ENCODE assay signal across 20 mouse cellular contexts in genomic region chr4:148052976-148053375, GRCm38 (mm10). TPM values are rescaled to one million over a fixed set of nuclear protein-coding genes. Genes with fewer than 3 reads are reported as not detected.
DNase-seq lines count a peak whose midpoint lies in the region; ATAC-seq lines count a peak whose summit lies in the region.
"Had no signal": no experiment of that assay in that cellular context is flagged by ENCODE, and none has a peak within 500 bp of the region (broad histone marks: within the 10 kb centered on the region; RNA-seq: fewer than 3 reads in every experiment).

No protein-coding gene starts in this region.

- no peak for ATAC-seq in heart, embryonic 12.5 days (ENCODE audit: insufficient number of reproducible peaks, low FRiP score)
- ATAC-seq in lung, embryonic 16.5 days (ENCODE audit: low read depth), result peak; percentile 41; the same call in 1 of the 2 replicates
- ATAC-seq in intestine, embryonic 15.5 days, result peak; percentile 35
- peak; percentile 31; the same call in 1 of the 2 replicates for ATAC-seq in stomach, embryonic 15.5 days (ENCODE audit: insufficient read depth, low FRiP score, low read depth)

- DNase-seq in heart, adult 11 months, result peak; percentile 87
- no peak for DNase-seq in lung, postnatal 10 days
- DNase-seq in kidney, adult 11 months, result no peak
- DNase-seq: adrenal gland, postnatal 36 days; cerebellum, adult 9-10 months; gastrocnemius, adult 2 months; heart, postnatal 10 days; kidney, adult 8-10 months; kidney, postnatal 10 days; liver, embryonic 13.5 days; thymus, postnatal 14 days had no signal

- H3K4me1 ChIP-seq in heart, embryonic 12.5 days (replicated peaks), result no peaks in the 10 kb centered on the region
- H3K4me1 ChIP-seq in lung, embryonic 16.5 days (replicated peaks; ENCODE audit: control insufficient read depth, insufficient read depth, low read length), result no peaks in the 10 kb centered on the region
- 0 out of 2 replicates have a peak, but pooled peaks cover 8% of the 10 kb centered on the region for H3K4me1 ChIP-seq in intestine, embryonic 15.5 days (replicated peaks)
- H3K4me1 ChIP-seq in stomach, embryonic 15.5 days, result no peaks in the 10 kb centered on the region
- H3K4me1 ChIP-seq: embryonic facial prominence, embryonic 15.5 days; heart, embryonic 10.5 days; limb, embryonic 13.5 days had no signal

- no peak overlapping the region for H3K9ac ChIP-seq in heart, embryonic 12.5 days
- no peak overlapping the region for H3K9ac ChIP-seq in lung, embryonic 16.5 days (ENCODE audit: low read length)
- H3K9ac ChIP-seq in intestine, embryonic 15.5 days, result no peak overlapping the region
- no peak overlapping the region for H3K9ac ChIP-seq in stomach, embryonic 15.5 days
- H3K9ac ChIP-seq: embryonic facial prominence, embryonic 15.5 days; limb, embryonic 13.5 days; liver, embryonic 13.5 days had no signal

- 65% methylated on average over 2 of the region's 2 CpGs for WGBS in heart, embryonic 12.5 days
- 59% methylated on average over 2 of the region's 2 CpGs for whole genome bisulfite sequencing in lung, embryonic 16.5 days
- 76% methylated on average over 2 of the region's 2 CpGs for WGBS in intestine, embryonic 15.5 days
- WGBS in stomach, embryonic 15.5 days, result 62% methylated on average over 2 of the region's 2 CpGs

- H3K27me3 ChIP-seq in heart, embryonic 12.5 days (replicated peaks), result no peaks in the 10 kb centered on the region
- no peaks in the 10 kb centered on the region for H3K27me3 ChIP-seq in lung, embryonic 16.5 days (ENCODE audit: control insufficient read depth, insufficient read depth, low read depth, low read length)
- no peaks in the 10 kb centered on the region for H3K27me3 ChIP-seq in intestine, embryonic 15.5 days (replicated peaks)
- no peaks in the 10 kb centered on the region for H3K27me3 ChIP-seq in stomach, embryonic 15.5 days (replicated peaks)
- H3K27me3 ChIP-seq: embryonic facial prominence, embryonic 15.5 days; limb, embryonic 13.5 days; liver, embryonic 13.5 days had no signal

- no peak overlapping the region for H3K4me2 ChIP-seq in heart, embryonic 12.5 days
- no peak overlapping the region for H3K4me2 ChIP-seq in lung, embryonic 16.5 days (ENCODE audit: low read depth, low read length)
- H3K4me2 ChIP-seq in intestine, embryonic 15.5 days (replicated peaks), result no peak overlapping the region
- H3K4me2 ChIP-seq in stomach, embryonic 15.5 days, result no peak overlapping the region
- H3K4me2 ChIP-seq: embryonic facial prominence, embryonic 15.5 days; limb, embryonic 13.5 days; liver, embryonic 13.5 days had no signal

- peaks cover 96% of the 10 kb centered on the region for H3K36me3 ChIP-seq in heart, embryonic 12.5 days
- peaks cover 65% of the 10 kb centered on the region for H3K36me3 ChIP-seq in lung, embryonic 16.5 days (ENCODE audit: control insufficient read depth, insufficient read depth, low read length)
- peaks cover 63% of the 10 kb centered on the region for H3K36me3 ChIP-seq in intestine, embryonic 15.5 days
- peaks cover 68% of the 10 kb centered on the region for H3K36me3 ChIP-seq in stomach, embryonic 15.5 days

- no peak overlapping the region for H3K4me3 ChIP-seq in heart, embryonic 12.5 days
- no peak overlapping the region for H3K4me3 ChIP-seq in lung, embryonic 16.5 days (ENCODE audit: low read length)
- no peak overlapping the region for H3K4me3 ChIP-seq in intestine, embryonic 15.5 days (replicated peaks)
- H3K4me3 ChIP-seq in stomach, embryonic 15.5 days (replicated peaks), result no peak overlapping the region
- H3K4me3 ChIP-seq: embryonic facial prominence, embryonic 15.5 days; gastrocnemius, adult 2 months; heart, embryonic 10.5 days; limb, embryonic 13.5 days; liver, embryonic 13.5 days had no signal

- no peaks in the 10 kb centered on the region for H3K9me3 ChIP-seq in heart, embryonic 12.5 days (replicated peaks)
- no peaks in the 10 kb centered on the region for H3K9me3 ChIP-seq in lung, embryonic 16.5 days (ENCODE audit: control insufficient read depth, low read length)
- no peaks in the 10 kb centered on the region for H3K9me3 ChIP-seq in intestine, embryonic 15.5 days
- no peaks in the 10 kb centered on the region for H3K9me3 ChIP-seq in stomach, embryonic 15.5 days
- H3K9me3 ChIP-seq: embryonic facial prominence, embryonic 15.5 days; heart, embryonic 10.5 days; limb, embryonic 13.5 days; liver, embryonic 13.5 days had no signal

- no peak overlapping the region for H3K27ac ChIP-seq in heart, embryonic 12.5 days (ENCODE audit: poor library complexity, severe bottlenecking)
- no peak overlapping the region for H3K27ac ChIP-seq in lung, embryonic 16.5 days (ENCODE audit: low read length)
- H3K27ac ChIP-seq in intestine, embryonic 15.5 days, result no peak overlapping the region
- no peak overlapping the region for H3K27ac ChIP-seq in stomach, embryonic 15.5 days
- H3K27ac ChIP-seq: embryonic facial prominence, embryonic 15.5 days; gastrocnemius, adult 2 months; heart, embryonic 10.5 days; limb, embryonic 13.5 days; liver, embryonic 13.5 days had no signal

RNA-seq across cellular contexts. Expression of gene Mthfr, which starts 14.1 kb away (rescaled TPM):
- 15.5 and 17.0 TPM in 2 replicates for polyA plus RNA-seq in heart, embryonic 12.5 days (2016; fragmentation: Nextera tagmentation; extraction: Ambion mirVana)
- 21.3 and 26.2 TPM in 2 replicates for polyA plus RNA-seq in lung, embryonic 16.5 days (2015; fragmentation: Nextera tagmentation; extraction: Ambion mirVana)
- 18.4 TPM in 2 replicates for polyA plus RNA-seq in intestine, embryonic 15.5 days (2015; fragmentation: Nextera tagmentation; extraction: Ambion mirVana)
- polyA plus RNA-seq in stomach, embryonic 15.5 days (2015; fragmentation: Nextera tagmentation; extraction: Ambion mirVana), result 16.7 and 20.9 TPM in 2 replicates

RNA-seq across cellular contexts. Expression of gene Clcn6, which starts 14.4 kb away (rescaled TPM):
- polyA plus RNA-seq in heart, embryonic 12.5 days (2016; fragmentation: Nextera tagmentation; extraction: Ambion mirVana), result 7.8 and 9.3 TPM in 2 replicates
- 4.5 and 4.8 TPM in 2 replicates for polyA plus RNA-seq in lung, embryonic 16.5 days (2015; fragmentation: Nextera tagmentation; extraction: Ambion mirVana)
- polyA plus RNA-seq in intestine, embryonic 15.5 days (2015; fragmentation: Nextera tagmentation; extraction: Ambion mirVana), result 4.7 and 4.9 TPM in 2 replicates
- polyA plus RNA-seq in stomach, embryonic 15.5 days (2015; fragmentation: Nextera tagmentation; extraction: Ambion mirVana), result 5.1 and 6.1 TPM in 2 replicates

RNA-seq across cellular contexts. Expression of gene Agtrap, which starts 34.9 kb away (rescaled TPM):
- polyA plus RNA-seq in heart, embryonic 12.5 days (2016; fragmentation: Nextera tagmentation; extraction: Ambion mirVana), result 18.9 and 19.8 TPM in 2 replicates
- polyA plus RNA-seq in lung, embryonic 16.5 days (2015; fragmentation: Nextera tagmentation; extraction: Ambion mirVana), result 16.3 and 17.8 TPM in 2 replicates
- polyA plus RNA-seq in intestine, embryonic 15.5 days (2015; fragmentation: Nextera tagmentation; extraction: Ambion mirVana), result 15.1 and 16.7 TPM in 2 replicates
- 13.7 and 14.1 TPM in 2 replicates for polyA plus RNA-seq in stomach, embryonic 15.5 days (2015; fragmentation: Nextera tagmentation; extraction: Ambion mirVana)

RNA-seq across cellular contexts. Expression of gene Nppa, which starts 52.5 kb away (rescaled TPM):
- polyA plus RNA-seq in heart, embryonic 12.5 days (2016; fragmentation: Nextera tagmentation; extraction: Ambion mirVana), result 5,688 and 5,948 TPM in 2 replicates
- 122 and 163 TPM in 2 replicates for polyA plus RNA-seq in lung, embryonic 16.5 days (2015; fragmentation: Nextera tagmentation; extraction: Ambion mirVana)
- 0.21 TPM in 1 of 2 replicates, not detected in the other for polyA plus RNA-seq in intestine, embryonic 15.5 days (2015; fragmentation: Nextera tagmentation; extraction: Ambion mirVana)
- polyA plus RNA-seq in stomach, embryonic 15.5 days (2015; fragmentation: Nextera tagmentation; extraction: Ambion mirVana), result 2.4 and 2.6 TPM in 2 replicates
- polyA plus RNA-seq: hindbrain, embryonic 11.5 days; limb, embryonic 13.5 days; small intestine, adult 2 months had no signal
